Mouse (Mus musculus) layer of hippocampus, adult 11-12 months (tissue): Measurements from ENCODE around the gene Hist1h2ak.
"Not testable (repeated sequence)": the region's sequence is repeated elsewhere in the genome, so short reads cannot be mapped to it uniquely, and the experiment has no call there.

Source experiments
- DNase-seq: peaks from one replicate; pipeline ENCODE4 v3.0.0; 2022; ENCODE audit warnings: low spot score

Gene Hist1h2ak

GRCm38 (mm10) chr13:21755707-21756106, 2.1 kb upstream of the Hist1h2ak start:
- DNase-seq, result no peak

GRCm38 (mm10) chr13:21754294-21755001, 821 bp upstream of the Hist1h2ak start:
- not testable (repeated sequence) for DNase-seq

GRCm38 (mm10) chr13:21753051-21753523, 540 bp downstream of the Hist1h2ak start:
- no peak for DNase-seq

- DNase-seq, result no peak
Measured at GRCm38 (mm10) chr13:21752356-21752755, 1.3 kb downstream of the Hist1h2ak start.

- no peak for DNase-seq
Measured at GRCm38 (mm10) chr13:21751827-21752226, 1.8 kb downstream of the Hist1h2ak start.

- DNase-seq, result no peak
Measured at GRCm38 (mm10) chr13:21751417-21751816, 2.2 kb downstream of the Hist1h2ak start.

- DNase-seq, result peak; percentile 93
Measured at GRCm38 (mm10) chr13:21750159-21751017, 3.2 kb downstream of the Hist1h2ak start, which contains the start of gene Hist1h4k. TSS of gene Hist1h4k (minus strand) at chr13:21750505.

- no peak for DNase-seq
Measured at GRCm38 (mm10) chr13:21749387-21750158, 4.1 kb downstream of the Hist1h2ak start.

- no peak for DNase-seq
Measured at GRCm38 (mm10) chr13:21745006-21745405, 8.6 kb downstream of the Hist1h2ak start.

GRCm38 (mm10) chr13:21734906-21735767, 18.5 kb downstream of the Hist1h2ak start, which contains the start of gene Hist1h4j:
TSS of gene Hist1h4j (plus strand) at chr13:21735064.
- DNase-seq, result peak; percentile 81

GRCm38 (mm10) chr13:21734010-21734905, 19.4 kb downstream of the Hist1h2ak start:
- peak; percentile 78 for DNase-seq

- DNase-seq, result no peak
Measured at GRCm38 (mm10) chr13:21733466-21733865, 20.2 kb downstream of the Hist1h2ak start.

- DNase-seq, result no peak
Measured at GRCm38 (mm10) chr13:21729544-21729943, 24.1 kb downstream of the Hist1h2ak start.

GRCm38 (mm10) chr13:21727948-21728572, 25.6 kb downstream of the Hist1h2ak start:
- DNase-seq, result no peak

GRCm38 (mm10) chr13:21722993-21723836, 30.4 kb downstream of the Hist1h2ak start:
- DNase-seq, result no peak

GRCm38 (mm10) chr13:21722373-21722925, 31.2 kb downstream of the Hist1h2ak start:
- no peak for DNase-seq

- DNase-seq, result peak; percentile 70
Measured at GRCm38 (mm10) chr13:21721757-21722372, 31.8 kb downstream of the Hist1h2ak start, which contains the start of gene Hist1h2bm. TSS of gene Hist1h2bm (plus strand) at chr13:21722044.
